Mouse (Mus musculus) G1E-ER4 (cell line): ENCODE results near the gene Hesx1. TPM values are rescaled to one million over a fixed set of nuclear protein-coding genes. Genes with fewer than 3 reads are reported as not detected.

Experiments used
- GATA1 ChIP-seq: IDR thresholded peaks from one replicate; pipeline ENCODE4 v1.8.0; 2012; ENCODE audit warnings: low read length, inconsistent platforms
- polyA plus RNA-seq: library from polyadenylated mRNA; stranded (reverse); fragments of >175 nt; gene quantifications from 2 replicates; pipeline ENCODE4 v1.2.3, GENCODE M21; 2012

Gene Hesx1
- not detected in 2 replicates for polyA plus RNA-seq

- TF ChIP-seq GATA1 = no peak
Observed at GRCm38 (mm10) chr14:26994211-26994741, at the start of gene Hesx1. Gene Hesx1, plus strand, starts transcription at chr14:26994416.

- TF ChIP-seq GATA1 = no peak
Observed at GRCm38 (mm10) chr14:26960518-26960917, 33.7 kb upstream of the Hesx1 start.

- no peak for TF ChIP-seq GATA1
Observed at GRCm38 (mm10) chr14:26969164-26969563, 25.1 kb upstream of the Hesx1 start.

GRCm38 (mm10) chr14:26969856-26970407 is 24.3 kb upstream of the Hesx1 start:
- no peak for TF ChIP-seq GATA1

GRCm38 (mm10) chr14:26970439-26970932 is 23.7 kb upstream of the Hesx1 start:
- no peak for TF ChIP-seq GATA1

- no peak for TF ChIP-seq GATA1
Observed at GRCm38 (mm10) chr14:26971106-26971789, 23.0 kb upstream of the Hesx1 start, which contains the start of gene Appl1. Gene Appl1, minus strand, starts transcription at chr14:26971232.

GRCm38 (mm10) chr14:26973089-26973488 is 21.1 kb upstream of the Hesx1 start:
- no peak for TF ChIP-seq GATA1

GRCm38 (mm10) chr14:26975490-26975889 is 18.7 kb upstream of the Hesx1 start:
- TF ChIP-seq GATA1 = no peak

GRCm38 (mm10) chr14:26976212-26976611 is 18.0 kb upstream of the Hesx1 start:
- TF ChIP-seq GATA1 = no peak

- no peak for TF ChIP-seq GATA1
Observed at GRCm38 (mm10) chr14:26977500-26977899, 16.7 kb upstream of the Hesx1 start.

GRCm38 (mm10) chr14:26979808-26980207 is 14.4 kb upstream of the Hesx1 start:
- TF ChIP-seq GATA1 = no peak

GRCm38 (mm10) chr14:26981021-26981420 is 13.2 kb upstream of the Hesx1 start:
- TF ChIP-seq GATA1 = no peak

GRCm38 (mm10) chr14:26981494-26982149 is 12.6 kb upstream of the Hesx1 start:
- TF ChIP-seq GATA1 = no peak

- TF ChIP-seq GATA1 = no peak
Observed at GRCm38 (mm10) chr14:26982150-26982530, 12.1 kb upstream of the Hesx1 start.

- TF ChIP-seq GATA1 = no peak
Observed at GRCm38 (mm10) chr14:26988694-26989093, 5.5 kb upstream of the Hesx1 start.

- TF ChIP-seq GATA1 = no peak
Observed at GRCm38 (mm10) chr14:26991622-26992021, 2.6 kb upstream of the Hesx1 start.
